Mouse (Mus musculus) lung, postnatal 0 days (tissue): Measurements from ENCODE around the gene Ncaph2. TPM values are rescaled to one million over a fixed set of nuclear protein-coding genes. Genes with fewer than 3 reads are reported as not detected.

Experiments
- ATAC-seq: fragments of 200-750 bp; cut with Nextera tagmentation; 2 replicates; pipeline ENCODE4 v1.8.0; 2017; ENCODE audit warnings: moderate library complexity
- DNase-seq: peaks from one replicate; pipeline ENCODE4 v3.0.0-alpha.2; 2016; ENCODE audit warnings: low spot score
- H3K27ac ChIP-seq: fragments of 300-500 bp; sonication (generic); 2 replicates; pipeline ENCODE4 v1.5.1; 2014; ENCODE audit warnings: antibody characterized with exemption, mild to moderate bottlenecking, low read length, mixed read lengths
- H3K27me3 ChIP-seq: fragments of 300-500 bp; sonication (generic); replicated peaks from 2 replicates; pipeline ENCODE4 v1.6.1; 2014; ENCODE audit warnings: low read length, mixed read lengths; ENCODE audit not compliant: insufficient read depth
- H3K36me3 ChIP-seq: fragments of 300-500 bp; sonication (generic); 2 replicates; pipeline ENCODE4 v1.6.1; 2014; ENCODE audit warnings: low read length, mixed read lengths; ENCODE audit not compliant: insufficient read depth
- H3K4me1 ChIP-seq: fragments of 300-500 bp; sonication (generic); 2 replicates; pipeline ENCODE4 v1.6.1; 2014; ENCODE audit warnings: antibody characterized with exemption, low read depth, low read length, mixed read lengths; ENCODE audit not compliant: insufficient read depth
- H3K4me2 ChIP-seq: fragments of 300-500 bp; sonication (generic); replicated peaks from 2 replicates; pipeline ENCODE4 v1.6.1; 2014; ENCODE audit warnings: low read depth, mild to moderate bottlenecking, low read length, moderate library complexity, mixed read lengths
- H3K4me3 ChIP-seq: fragments of 300-500 bp; sonication (generic); 2 replicates; pipeline ENCODE4 v1.5.1; 2014; ENCODE audit warnings: low read depth, low read length
- H3K9ac ChIP-seq: fragments of 300-500 bp; sonication (generic); replicated peaks from 2 replicates; pipeline ENCODE4 v1.6.1; 2014; ENCODE audit warnings: low read depth, mild to moderate bottlenecking
- H3K9me3 ChIP-seq: fragments of 300-500 bp; sonication (generic); 2 replicates; pipeline ENCODE4 v1.6.1; 2016; ENCODE audit warnings: low read length, mixed read lengths
- CTCF ChIP-seq: IDR thresholded peaks from 2 replicates; pipeline ENCODE4 v1.5.1; 2016; ENCODE audit warnings: antibody characterized with exemption, mild to moderate bottlenecking
- EP300 ChIP-seq: IDR thresholded peaks from 2 replicates; pipeline ENCODE4 v1.6.1; 2016; ENCODE audit warnings: antibody characterized with exemption, mild to moderate bottlenecking, control low read depth
- WGBS: fragments of 180-500 bp; shearing (Covaris S2); extraction: QIAGEN DNeasy Blood & Tissue Kit; methylation state at CpG from one replicate; pipeline ENCODE4 v1.1.7; 2014; 5-methylcytosine and 5-hydroxymethylcytosine counted together
- polyA plus RNA-seq: library from polyadenylated mRNA; unstranded; fragments of >200 nt; fragmentation: Nextera tagmentation; extraction: Ambion mirVana; gene quantifications from 2 replicates; pipeline ENCODE4 v1.2.1, GENCODE M21; 2015

Gene Ncaph2
- polyA plus RNA-seq, 1 experiment from 2014 or later: 73.7 TPM

DNA sequence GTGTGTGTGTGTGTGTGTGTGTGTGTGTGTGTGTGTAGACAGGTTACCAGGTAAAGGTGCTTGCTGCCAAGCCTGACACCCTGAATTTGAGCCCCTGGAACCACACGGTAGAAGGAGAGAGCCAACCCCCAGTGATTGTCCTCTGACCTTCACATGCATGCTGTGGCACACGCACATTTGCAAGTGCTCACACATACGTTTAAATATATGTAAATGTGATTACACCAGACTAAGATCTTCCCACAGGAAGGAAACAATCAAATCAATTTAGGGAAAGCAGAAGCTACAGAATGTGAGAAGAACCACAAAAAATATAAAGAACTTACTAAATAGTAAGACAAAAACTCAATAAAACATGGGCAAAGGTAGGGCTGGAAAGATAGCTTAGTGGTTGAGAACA lies 15.4 kb upstream of the Ncaph2 start:
- DNase-seq (no peak), ATAC-seq (no peak)
- Histone ChIP-seq H3K4me2 (no peak overlapping the region), H3K9me3 (no peaks in the 10 kb centered on the region), H3K4me3 (no peak overlapping the region), H3K27me3 (no peaks in the 10 kb centered on the region), H3K4me1 (no peaks in the 10 kb centered on the region), H3K27ac (no peak overlapping the region), H3K9ac (no peak overlapping the region), H3K36me3 (no peaks in the 10 kb centered on the region)
- TF ChIP-seq CTCF: no peak
- 69% methylated on average over 3 of the region's 3 CpGs for WGBS

- no peak for DNase-seq
- Histone ChIP-seq H3K4me3 (no peak overlapping the region), H3K27ac (no peak overlapping the region), H3K9me3 (no peaks in the 10 kb centered on the region), H3K36me3 (no peaks in the 10 kb centered on the region), H3K4me2 (no peak overlapping the region), H3K4me1 (no peaks in the 10 kb centered on the region), H3K9ac (no peak overlapping the region), H3K27me3 (no peaks in the 10 kb centered on the region)
- 45% methylated on average over 1 of the region's 1 CpGs for WGBS
- ATAC-seq: no peak
- TF ChIP-seq EP300 (no peak), CTCF (no peak)
Measured at GRCm38 (mm10) chr15:89341678-89342077, 13.8 kb upstream of the Ncaph2 start.

DNA sequence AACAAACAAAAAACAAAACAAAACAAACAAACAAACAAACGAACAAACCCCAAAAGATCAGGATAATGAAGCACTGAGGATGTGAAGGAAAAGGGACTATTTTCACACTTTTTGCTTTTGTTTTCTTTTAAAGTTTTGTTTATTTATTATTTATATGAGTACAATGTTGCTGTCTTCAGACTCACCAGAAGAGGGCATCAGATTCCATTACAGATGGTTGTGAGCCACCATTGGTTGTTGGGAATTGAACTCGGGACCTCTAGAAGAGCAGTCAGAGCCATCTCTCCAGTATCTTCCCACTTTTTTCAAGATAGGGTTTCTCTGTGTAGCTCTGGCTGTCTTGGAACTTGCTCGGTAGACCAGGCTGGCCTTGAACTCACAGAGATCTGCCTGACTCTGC lies 12.2 kb upstream of the Ncaph2 start:
- Histone ChIP-seq H3K4me3 (no peak overlapping the region), H3K27ac (no peak overlapping the region)
- 82% methylated on average over 3 of the region's 3 CpGs for WGBS

DNA sequence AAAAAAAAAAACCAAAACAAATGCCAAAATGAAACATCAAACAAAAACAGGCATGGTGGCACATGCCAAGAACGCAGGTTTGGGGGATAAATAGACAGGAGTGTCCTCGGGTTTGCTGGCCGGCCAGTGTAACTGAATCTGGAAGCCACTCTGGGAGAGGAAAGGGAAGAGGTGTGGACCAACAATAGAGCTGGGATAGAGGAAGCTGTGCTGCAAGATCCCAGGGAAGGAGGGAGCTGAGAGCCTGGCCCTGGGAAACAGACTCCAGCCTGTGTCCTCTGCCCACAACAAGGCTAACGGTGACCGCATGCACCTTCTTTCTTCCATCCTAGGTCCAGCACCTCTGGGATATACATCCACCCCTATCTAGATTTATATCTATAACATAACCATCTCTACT lies 5.1 kb upstream of the Ncaph2 start:
- Histone ChIP-seq H3K27ac (peak overlapping the region; percentile 43), H3K9ac (no peak overlapping the region), H3K4me3 (no peak overlapping the region), H3K36me3 (peaks cover 16% of the 10 kb centered on the region), H3K27me3 (no peaks in the 10 kb centered on the region), H3K4me1 (no peaks in the 10 kb centered on the region; the same call in 1 of the 2 replicates), H3K9me3 (no peaks in the 10 kb centered on the region), H3K4me2 (no peak overlapping the region)
- TF ChIP-seq CTCF (no peak), EP300 (no peak)
- ATAC-seq (no peak; the same call in 1 of the 2 replicates), DNase-seq (no peak)
- 75% methylated on average over 5 of the region's 5 CpGs for WGBS

More for the DNA sequence above, 12.2 kb upstream of the Ncaph2 start:
- no peaks in the 10 kb centered on the region for H3K36me3 ChIP-seq
- TF ChIP-seq CTCF (peak; percentile 50), EP300 (no peak)
- no peak overlapping the region for H3K4me2 ChIP-seq
- H3K4me1 ChIP-seq: no peaks in the 10 kb centered on the region
- H3K27me3 ChIP-seq: no peaks in the 10 kb centered on the region
- ATAC-seq: no peak
- H3K9ac ChIP-seq: no peak overlapping the region
- no peak for DNase-seq
- no peaks in the 10 kb centered on the region for H3K9me3 ChIP-seq

DNA sequence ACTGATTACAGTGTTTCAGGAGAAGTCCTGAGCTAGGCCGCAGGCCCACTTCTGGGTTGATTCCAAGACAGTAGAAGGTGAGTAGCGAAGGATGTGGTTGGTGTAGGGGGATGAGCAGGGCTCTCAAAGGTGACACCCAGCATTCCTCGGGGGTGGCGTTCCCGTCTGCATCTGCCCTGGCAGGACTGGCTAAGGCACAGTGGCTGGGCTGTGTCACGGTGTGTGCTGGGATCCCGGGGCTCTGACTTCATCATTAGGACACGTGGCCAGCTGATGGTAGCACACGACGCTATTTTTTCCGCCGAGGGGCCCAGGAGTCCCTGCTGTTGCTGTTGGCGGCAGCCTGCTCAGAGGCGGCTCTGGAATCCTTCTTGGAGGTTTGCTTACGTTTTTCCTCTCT lies 4.2 kb upstream of the Ncaph2 start:
- Histone ChIP-seq H3K27me3 (no peaks in the 10 kb centered on the region), H3K9ac (no peak overlapping the region), H3K4me1 (no peaks in the 10 kb centered on the region; the same call in 1 of the 2 replicates), H3K4me2 (no peak overlapping the region), H3K9me3 (no peaks in the 10 kb centered on the region), H3K36me3 (peaks cover 16% of the 10 kb centered on the region), H3K4me3 (no peak overlapping the region), H3K27ac (peak overlapping the region; percentile 43; the same call in 1 of the 2 replicates)
- ATAC-seq (no peak), DNase-seq (no peak)
- TF ChIP-seq EP300 (no peak), CTCF (no peak)
- WGBS: 86% methylated on average over 15 of the region's 15 CpGs

- no peaks in the 10 kb centered on the region for H3K9me3 ChIP-seq
- no peaks in the 10 kb centered on the region for H3K27me3 ChIP-seq
- 92% methylated on average over 14 of the region's 14 CpGs for WGBS
- no peak overlapping the region for H3K4me2 ChIP-seq
- H3K4me1 ChIP-seq: peaks cover 2% of the 10 kb centered on the region; the same call in 1 of the 2 replicates
- H3K27ac ChIP-seq: no peak overlapping the region
- TF ChIP-seq EP300 (no peak), CTCF (no peak)
- peaks cover 16% of the 10 kb centered on the region for H3K36me3 ChIP-seq
- ATAC-seq (no peak), DNase-seq (no peak)
- H3K9ac ChIP-seq: no peak overlapping the region
- no peak overlapping the region for H3K4me3 ChIP-seq
Measured at GRCm38 (mm10) chr15:89352054-89352453, 3.5 kb upstream of the Ncaph2 start.

DNA sequence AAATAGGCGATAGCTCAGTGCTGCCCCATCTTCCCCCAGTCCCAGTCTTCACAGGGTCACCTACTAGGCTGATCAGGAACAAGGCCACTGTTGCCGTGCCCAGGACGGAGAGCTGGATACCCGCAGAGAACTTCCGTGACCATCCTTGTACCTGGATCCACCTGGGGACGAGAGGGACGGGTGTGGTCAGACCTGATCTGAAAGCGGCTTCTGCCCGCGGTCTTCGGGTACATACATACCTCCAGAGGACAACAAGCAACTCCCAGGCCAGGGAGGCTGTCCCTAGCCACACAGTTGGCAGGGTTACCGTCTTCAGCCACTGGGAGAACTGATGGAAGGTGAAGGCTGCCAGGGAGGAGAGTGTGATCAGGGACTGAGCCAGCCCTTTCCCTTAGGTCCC lies 2.7 kb upstream of the Ncaph2 start:
- H3K4me2 ChIP-seq: no peak overlapping the region
- peaks cover 5% of the 10 kb centered on the region; the same call in 1 of the 2 replicates for H3K4me1 ChIP-seq
- H3K27me3 ChIP-seq: no peaks in the 10 kb centered on the region
- peaks cover 16% of the 10 kb centered on the region for H3K36me3 ChIP-seq
- 96% methylated on average over 12 of the region's 12 CpGs for WGBS
- no peak for TF ChIP-seq CTCF
- no peak for TF ChIP-seq EP300
- DNase-seq: no peak
- no peak for ATAC-seq
- no peaks in the 10 kb centered on the region for H3K9me3 ChIP-seq
- no peak overlapping the region for H3K27ac ChIP-seq
- no peak overlapping the region for H3K4me3 ChIP-seq
- H3K9ac ChIP-seq: no peak overlapping the region
